ENCODE assay signal across 10 mouse cellular contexts in genomic region chr2:135810841-135811240, GRCm38 (mm10).
DNase-seq lines count a peak whose midpoint lies in the region; ATAC-seq and TF ChIP-seq lines count a peak whose summit lies in the region.
"Had no signal": no experiment of that assay in that cellular context is flagged by ENCODE, and none has a peak within 500 bp of the region (broad histone marks: within the 10 kb centered on the region; RNA-seq: fewer than 3 reads in every experiment).

No protein-coding gene starts in this region.

- H3K4me1 ChIP-seq in kidney, embryonic 15.5 days = peaks cover 10% of the 10 kb centered on the region
- peaks cover 14% of the 10 kb centered on the region; the same call in 1 of the 2 replicates for H3K4me1 ChIP-seq in heart, postnatal 0 days (ENCODE audit: control insufficient read depth, insufficient read depth)

- no peaks in the 10 kb centered on the region for H3K27me3 ChIP-seq in kidney, embryonic 15.5 days
- H3K27me3 ChIP-seq in heart, postnatal 0 days (ENCODE audit: control insufficient read depth, insufficient read depth, low read length) = no peaks in the 10 kb centered on the region

- H3K4me2 ChIP-seq in kidney, embryonic 15.5 days = no peak overlapping the region
- no peak overlapping the region for H3K4me2 ChIP-seq in heart, postnatal 0 days (ENCODE audit: low read depth, low read length)
- H3K4me2 ChIP-seq: hindbrain, embryonic 14.5 days had no signal

- H3K9me3 ChIP-seq in kidney, embryonic 15.5 days (replicated peaks) = no peaks in the 10 kb centered on the region
- H3K9me3 ChIP-seq in heart, postnatal 0 days (replicated peaks; ENCODE audit: control insufficient read depth, low read length) = 0 out of 2 replicates have a peak, but pooled peaks cover 5% of the 10 kb centered on the region

- no peaks in the 10 kb centered on the region for H3K36me3 ChIP-seq in kidney, embryonic 15.5 days
- H3K36me3 ChIP-seq in heart, postnatal 0 days (replicated peaks; ENCODE audit: control insufficient read depth, insufficient read depth, low read length) = 0 out of 2 replicates have a peak, but pooled peaks cover 10% of the 10 kb centered on the region

- ATAC-seq in kidney, embryonic 15.5 days (replicated peaks; ENCODE audit: low FRiP score) = peak; percentile 68
- ATAC-seq in heart, postnatal 0 days (ENCODE audit: insufficient read depth, low read depth) = no peak

- peak overlapping the region; percentile 42 for H3K27ac ChIP-seq in kidney, embryonic 15.5 days
- 0 out of 2 replicates have a peak overlapping the region, but pooled peaks have one; percentile 2 for H3K27ac ChIP-seq in heart, postnatal 0 days (ENCODE audit: low read depth)
- H3K27ac ChIP-seq: hindbrain, embryonic 14.5 days had no signal

- no peak for TF ChIP-seq EP300 in heart, postnatal 0 days (IDR thresholded peaks at IDR 0.05; ENCODE audit: low read depth)

- WGBS in kidney, embryonic 15.5 days = 60% methylated on average over 6 of the region's 6 CpGs
- 43% methylated on average over 6 of the region's 6 CpGs for WGBS in heart, postnatal 0 days

- TF ChIP-seq CTCF in heart, postnatal 0 days (IDR thresholded peaks at IDR 0.05; ENCODE audit: low read depth) = no peak

- no peak overlapping the region for H3K9ac ChIP-seq in kidney, embryonic 15.5 days
- H3K9ac ChIP-seq in heart, postnatal 0 days (replicated peaks; ENCODE audit: low read depth, low read length) = no peak overlapping the region
- H3K9ac ChIP-seq: hindbrain, embryonic 14.5 days had no signal

- peak; percentile 81 to 83 for DNase-seq in adrenal gland, adult (ENCODE audit: inconsistent age in 2 of 2, low spot score in 1 of 2)
- DNase-seq in adrenal gland, postnatal 4 days (ENCODE audit: low spot score in 2 of 2) = no peak
- DNase-seq in kidney, adult 8-10 months = no peak
- no peak for DNase-seq in heart, postnatal 0 days (ENCODE audit: low spot score)
- DNase-seq in lung, postnatal 25 days (ENCODE audit: low spot score) = peak; percentile 14
- no peak for DNase-seq in layer of hippocampus, adult 18-20 months (ENCODE audit: low spot score in 2 of 2)
- no peak for DNase-seq in right cerebral cortex, postnatal 10 days (ENCODE audit: low spot score in 2 of 2)
- DNase-seq: thymus, postnatal 4 days had no signal

- no peak overlapping the region for H3K4me3 ChIP-seq in kidney, embryonic 15.5 days (replicated peaks)
- no peak overlapping the region for H3K4me3 ChIP-seq in heart, postnatal 0 days (ENCODE audit: low read depth, low read length)

Comparison
In these comparisons a context has a peak if more than half of its experiments do, and no peak if none do; other contexts are left out.
1. DNase-seq: peak in adrenal gland, adult (2 of 2) and lung, postnatal 25 days (single experiment); none in adrenal gland, postnatal 4 days (0 of 2), kidney, adult 8-10 months (0 of 2), heart, postnatal 0 days (single experiment), layer of hippocampus, adult 18-20 months (0 of 2) and right cerebral cortex, postnatal 10 days (0 of 2).